Mouse (Mus musculus): Measurements from ENCODE around the gene Mxra7. TPM values are rescaled to one million over a fixed set of nuclear protein-coding genes. Genes with fewer than 3 reads are reported as not detected.
"Not testable (repeated sequence)": the region's sequence is repeated elsewhere in the genome, so short reads cannot be mapped to it uniquely, and the experiment has no call there.

Gene Mxra7
- polyA plus RNA-seq, 1 experiment from 2014 or later: 19.6 TPM

- H3K27ac ChIP-seq: peak within 1 kb of the TSS; percentile 99
- peaks cover 29% of the 10 kb centered on the region for H3K4me1 ChIP-seq
- no peaks in the 10 kb centered on the region for H3K27me3 ChIP-seq
- ATAC-seq (ENCODE audit: insufficient number of reproducible peaks, insufficient read depth, low FRiP score, low TSS enrichment, low read depth): peak; percentile 87
- no peaks in the 10 kb centered on the region for H3K9me3 ChIP-seq
- peak within 1 kb of the TSS; percentile 96 for H3K4me3 ChIP-seq
- peak within 1 kb of the TSS; percentile 66 for H3K4me2 ChIP-seq
- H3K36me3 ChIP-seq: peaks cover 38% of the 10 kb centered on the region
- under 1% methylated on average over 74 of the region's 74 CpGs for WGBS
- H3K9ac ChIP-seq: peak within 1 kb of the TSS; percentile 99
These were observed 25.2 kb upstream of the Mxra7 start, which contains the start of gene Srsf2 for GRCm38 (mm10) chr11:116852891-116853511. Srsf2 (minus strand) TSS chr11:116853094.

GRCm38 (mm10) chr11:116852291-116852890, 24.5 kb upstream of the Mxra7 start, which contains the start of gene Mfsd11:
Mfsd11 (plus strand) TSS chr11:116852440.
- peaks cover 34% of the 10 kb centered on the region for H3K4me1 ChIP-seq
- ATAC-seq (ENCODE audit: insufficient number of reproducible peaks, insufficient read depth, low FRiP score, low TSS enrichment, low read depth): peak; percentile 65
- H3K27me3 ChIP-seq: no peaks in the 10 kb centered on the region
- peak within 1 kb of the TSS; percentile 66 for H3K4me2 ChIP-seq
- H3K27ac ChIP-seq: peak within 1 kb of the TSS; percentile 99
- H3K36me3 ChIP-seq: peaks cover 43% of the 10 kb centered on the region
- no peaks in the 10 kb centered on the region for H3K9me3 ChIP-seq
- WGBS: under 1% methylated on average over 79 of the region's 91 CpGs
- H3K9ac ChIP-seq: peak within 1 kb of the TSS; percentile 99
- peak within 1 kb of the TSS; percentile 96 for H3K4me3 ChIP-seq

GRCm38 (mm10) chr11:116851576-116852290, 23.9 kb upstream of the Mxra7 start:
- Histone ChIP-seq H3K9me3 (no peaks in the 10 kb centered on the region), H3K27ac (peak overlapping the region; percentile 99), H3K4me2 (peak overlapping the region; percentile 66), H3K27me3 (no peaks in the 10 kb centered on the region), H3K4me3 (peak overlapping the region; percentile 96), H3K9ac (peak overlapping the region; percentile 99), H3K4me1 (peaks cover 33% of the 10 kb centered on the region), H3K36me3 (peaks cover 43% of the 10 kb centered on the region)
- WGBS: under 1% methylated on average over 29 of the region's 29 CpGs
- ATAC-seq (ENCODE audit: insufficient number of reproducible peaks, insufficient read depth, low FRiP score, low TSS enrichment, low read depth): no peak

GRCm38 (mm10) chr11:116850833-116851477, 23.1 kb upstream of the Mxra7 start:
- Histone ChIP-seq H3K36me3 (peaks cover 40% of the 10 kb centered on the region), H3K4me1 (peaks cover 41% of the 10 kb centered on the region), H3K27ac (no peak overlapping the region), H3K27me3 (no peaks in the 10 kb centered on the region), H3K9ac (peak overlapping the region; percentile 99), H3K4me2 (peak overlapping the region; percentile 66), H3K4me3 (peak overlapping the region; percentile 96), H3K9me3 (no peaks in the 10 kb centered on the region)
- ATAC-seq (ENCODE audit: insufficient number of reproducible peaks, insufficient read depth, low FRiP score, low TSS enrichment, low read depth): no peak
- WGBS: 27% methylated on average over 6 of the region's 6 CpGs

- Histone ChIP-seq H3K4me1 (peaks cover 49% of the 10 kb centered on the region), H3K36me3 (peaks cover 36% of the 10 kb centered on the region), H3K27ac (no peak overlapping the region), H3K4me3 (peak overlapping the region; percentile 96), H3K9ac (no peak overlapping the region), H3K9me3 (no peaks in the 10 kb centered on the region), H3K27me3 (no peaks in the 10 kb centered on the region), H3K4me2 (peak overlapping the region; percentile 66)
- 65% methylated on average over 4 of the region's 4 CpGs for WGBS
- ATAC-seq (ENCODE audit: insufficient number of reproducible peaks, insufficient read depth, low FRiP score, low TSS enrichment, low read depth): no peak
These were observed 22.2 kb upstream of the Mxra7 start for GRCm38 (mm10) chr11:116850085-116850484.

GRCm38 (mm10) chr11:116849587-116849986, 21.7 kb upstream of the Mxra7 start:
- H3K4me3 ChIP-seq: no peak overlapping the region
- H3K4me1 ChIP-seq: peaks cover 46% of the 10 kb centered on the region
- H3K9ac ChIP-seq: no peak overlapping the region
- H3K27ac ChIP-seq: no peak overlapping the region
- no peaks in the 10 kb centered on the region for H3K27me3 ChIP-seq
- ATAC-seq (ENCODE audit: insufficient number of reproducible peaks, insufficient read depth, low FRiP score, low TSS enrichment, low read depth): no peak
- H3K9me3 ChIP-seq: no peaks in the 10 kb centered on the region
- peaks cover 36% of the 10 kb centered on the region for H3K36me3 ChIP-seq
- H3K4me2 ChIP-seq: no peak overlapping the region

- not testable (repeated sequence) for H3K4me2 ChIP-seq; H3K27me3 ChIP-seq; H3K27ac ChIP-seq; H3K9ac ChIP-seq; ATAC-seq (ENCODE audit: insufficient number of reproducible peaks, insufficient read depth, low FRiP score, low TSS enrichment, low read depth); H3K4me3 ChIP-seq; H3K9me3 ChIP-seq
- Histone ChIP-seq H3K4me1 (peaks cover 49% of the 10 kb centered on the region), H3K36me3 (peaks cover 36% of the 10 kb centered on the region)
- WGBS: 71% methylated on average over 2 of the region's 2 CpGs
These were observed 21.0 kb upstream of the Mxra7 start for GRCm38 (mm10) chr11:116848877-116849178.

- H3K9me3 ChIP-seq: no peaks in the 10 kb centered on the region
- H3K4me1 ChIP-seq: peaks cover 49% of the 10 kb centered on the region
- no peak overlapping the region for H3K4me3 ChIP-seq
- no peak overlapping the region for H3K9ac ChIP-seq
- no peak overlapping the region for H3K4me2 ChIP-seq
- no peak for ATAC-seq (ENCODE audit: insufficient number of reproducible peaks, insufficient read depth, low FRiP score, low TSS enrichment, low read depth)
- no peak overlapping the region for H3K27ac ChIP-seq
- peaks cover 36% of the 10 kb centered on the region for H3K36me3 ChIP-seq
- no peaks in the 10 kb centered on the region for H3K27me3 ChIP-seq
- 76% methylated on average over 5 of the region's 5 CpGs for WGBS
These were observed 20.4 kb upstream of the Mxra7 start for GRCm38 (mm10) chr11:116848086-116848876.

- Histone ChIP-seq H3K27me3 (no peaks in the 10 kb centered on the region), H3K4me2 (no peak overlapping the region), H3K9ac (no peak overlapping the region), H3K4me1 (peaks cover 49% of the 10 kb centered on the region), H3K9me3 (no peaks in the 10 kb centered on the region), H3K36me3 (peaks cover 36% of the 10 kb centered on the region), H3K4me3 (no peak overlapping the region), H3K27ac (peak overlapping the region; percentile 55)
- no peak for ATAC-seq (ENCODE audit: insufficient number of reproducible peaks, insufficient read depth, low FRiP score, low TSS enrichment, low read depth)
- 92% methylated on average over 3 of the region's 3 CpGs for WGBS
These were observed 19.6 kb upstream of the Mxra7 start for GRCm38 (mm10) chr11:116847187-116848085.

GRCm38 (mm10) chr11:116846593-116847181, 18.8 kb upstream of the Mxra7 start:
- Histone ChIP-seq H3K4me2 (0 out of 2 replicates have a peak overlapping the region, but pooled peaks have one; percentile 16), H3K27me3 (no peaks in the 10 kb centered on the region), H3K4me1 (peaks cover 50% of the 10 kb centered on the region), H3K27ac (peak overlapping the region; percentile 55), H3K36me3 (peaks cover 34% of the 10 kb centered on the region), H3K4me3 (no peak overlapping the region), H3K9ac (no peak overlapping the region; the same call in 1 of the 2 replicates), H3K9me3 (no peaks in the 10 kb centered on the region)
- 74% methylated on average over 4 of the region's 4 CpGs for WGBS
- no peak for ATAC-seq (ENCODE audit: insufficient number of reproducible peaks, insufficient read depth, low FRiP score, low TSS enrichment, low read depth)

Measured in embryonic facial prominence, embryonic 13.5 days (tissue).